Mouse (Mus musculus): Measurements from ENCODE around the gene Ccdc189. TPM values are rescaled to one million over a fixed set of nuclear protein-coding genes. Genes with fewer than 3 reads are reported as not detected.

The Ccdc189 gene
- polyA plus RNA-seq, 1 experiment from 2014 or later = 9.1 TPM

DNA sequence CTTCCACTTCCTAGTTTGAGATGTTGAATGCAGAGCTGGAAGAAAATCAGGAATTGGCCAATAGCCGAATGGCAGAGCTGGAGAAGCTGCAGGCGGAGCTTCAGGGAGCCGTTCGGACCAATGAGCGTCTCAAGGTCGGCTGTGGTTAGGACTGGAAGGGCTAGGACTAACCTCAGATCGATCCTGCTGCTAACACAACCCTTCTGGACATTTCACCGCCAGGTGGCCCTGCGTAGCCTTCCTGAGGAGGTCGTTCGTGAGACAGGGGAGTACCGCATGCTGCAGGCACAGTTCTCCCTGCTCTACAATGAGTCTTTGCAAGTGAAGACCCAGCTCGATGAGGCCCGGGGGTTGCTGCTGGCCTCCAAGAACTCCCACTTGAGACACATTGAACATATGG is 4.2 kb upstream of the Ccdc189 start:
- no peak overlapping the region for H3K4me2 ChIP-seq
- ATAC-seq (ENCODE audit: insufficient read depth) = no peak
- no peak for TF ChIP-seq CTCF (IDR thresholded peaks at IDR 0.05; ENCODE audit: low read depth)
- DNase-seq = no peak
- H3K4me3 ChIP-seq (ENCODE audit: low read depth, low read length) = no peak overlapping the region
- H3K9ac ChIP-seq = no peak overlapping the region
- H3K36me3 ChIP-seq (ENCODE audit: insufficient read depth) = peaks cover 81% of the 10 kb centered on the region
- H3K27ac ChIP-seq (ENCODE audit: low read depth) = no peak overlapping the region
- H3K4me1 ChIP-seq (ENCODE audit: insufficient read depth) = peaks cover 4% of the 10 kb centered on the region
- no peaks in the 10 kb centered on the region for H3K9me3 ChIP-seq (ENCODE audit: low read depth, low read length)
- 80% methylated on average over 14 of the region's 14 CpGs for WGBS
- H3K27me3 ChIP-seq (ENCODE audit: insufficient read depth, low read length) = no peaks in the 10 kb centered on the region

DNA sequence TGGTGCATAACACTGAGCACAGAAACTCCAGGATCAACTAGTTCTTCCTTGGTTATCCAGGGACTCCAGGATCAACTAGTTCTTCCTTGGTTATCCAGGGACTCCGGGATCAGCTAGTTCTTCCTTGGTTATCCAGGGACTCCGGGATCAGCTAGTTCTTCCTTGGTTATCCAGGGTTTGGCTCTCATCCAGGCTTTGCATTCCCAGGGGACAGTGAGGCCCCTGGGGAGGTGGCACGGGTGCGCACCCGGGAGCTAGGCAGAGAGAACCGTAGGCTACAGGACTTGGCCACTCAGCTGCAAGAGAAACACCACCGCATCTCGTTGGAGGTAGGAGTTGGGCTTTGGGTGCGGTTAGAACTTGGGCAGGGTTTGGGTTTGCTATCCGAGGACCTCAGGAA is 2.7 kb upstream of the Ccdc189 start:
- peaks cover 10% of the 10 kb centered on the region for H3K4me1 ChIP-seq (ENCODE audit: insufficient read depth)
- H3K4me2 ChIP-seq = no peak overlapping the region
- no peaks in the 10 kb centered on the region for H3K9me3 ChIP-seq (ENCODE audit: low read depth, low read length)
- ATAC-seq (ENCODE audit: insufficient read depth) = no peak
- DNase-seq = no peak
- 80% methylated on average over 10 of the region's 10 CpGs for WGBS
- no peak overlapping the region for H3K4me3 ChIP-seq (ENCODE audit: low read depth, low read length)
- H3K9ac ChIP-seq = no peak overlapping the region
- no peak overlapping the region for H3K27ac ChIP-seq (ENCODE audit: low read depth)
- peaks cover 67% of the 10 kb centered on the region for H3K36me3 ChIP-seq (ENCODE audit: insufficient read depth)
- TF ChIP-seq CTCF (IDR thresholded peaks at IDR 0.05; ENCODE audit: low read depth) = no peak
- no peaks in the 10 kb centered on the region for H3K27me3 ChIP-seq (ENCODE audit: insufficient read depth, low read length)

DNA sequence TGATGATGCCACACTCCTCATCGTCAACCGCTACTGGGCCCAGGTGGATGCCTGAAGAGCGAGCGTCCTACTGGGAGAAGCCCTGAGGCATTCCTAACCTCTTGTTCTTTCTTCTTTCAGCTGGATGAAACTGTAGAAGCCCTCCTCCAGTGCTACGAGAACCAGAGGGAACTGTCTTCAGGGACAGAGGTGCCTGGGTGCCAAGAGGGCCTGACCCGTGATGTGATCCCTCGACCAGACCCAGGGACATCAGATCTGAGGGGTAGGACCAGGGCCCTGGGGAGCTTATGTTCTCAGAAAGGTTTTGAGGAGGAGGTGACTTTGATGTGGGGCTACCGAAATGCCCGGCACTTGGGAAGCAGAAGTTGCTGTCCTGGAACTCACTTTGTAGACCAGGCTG is 1.2 kb upstream of the Ccdc189 start:
- peak overlapping the region; percentile 80 for H3K9ac ChIP-seq
- H3K4me1 ChIP-seq (ENCODE audit: insufficient read depth) = peaks cover 10% of the 10 kb centered on the region
- peak overlapping the region; percentile 96 for H3K4me2 ChIP-seq
- no peak overlapping the region for H3K27ac ChIP-seq (ENCODE audit: low read depth)
- no peaks in the 10 kb centered on the region for H3K27me3 ChIP-seq (ENCODE audit: insufficient read depth, low read length)
- DNase-seq (no peak), ATAC-seq (ENCODE audit: insufficient read depth) (no peak)
- H3K36me3 ChIP-seq (ENCODE audit: insufficient read depth) = peaks cover 61% of the 10 kb centered on the region
- no peak for TF ChIP-seq CTCF (IDR thresholded peaks at IDR 0.05; ENCODE audit: low read depth)
- WGBS = 90% methylated on average over 9 of the region's 9 CpGs
- H3K9me3 ChIP-seq (ENCODE audit: low read depth, low read length) = no peaks in the 10 kb centered on the region
- peak overlapping the region; percentile 84 for H3K4me3 ChIP-seq (ENCODE audit: low read depth, low read length)

DNA sequence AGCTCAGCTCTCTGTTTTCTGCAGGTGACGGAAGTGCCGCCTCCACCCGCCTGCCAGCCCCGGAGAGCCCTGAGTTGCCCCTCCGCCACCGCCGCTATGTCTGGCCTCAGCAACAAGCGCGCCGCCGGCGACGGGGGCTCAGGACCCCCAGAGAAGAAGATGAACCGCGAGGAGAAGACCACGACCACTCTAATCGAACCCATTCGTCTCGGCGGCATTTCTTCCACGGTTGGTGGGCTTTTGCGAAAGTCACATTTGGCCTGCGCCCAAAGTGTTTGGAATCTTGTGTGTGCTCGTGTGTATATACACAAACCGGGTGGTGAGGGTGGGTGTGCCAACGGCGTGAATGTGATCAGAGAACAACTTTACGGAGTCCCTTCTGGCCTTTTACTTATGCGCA is 506 bp upstream of the Ccdc189 start:
- ATAC-seq (ENCODE audit: insufficient read depth) (no peak), DNase-seq (no peak)
- 3% methylated on average over 29 of the region's 29 CpGs for WGBS
- H3K27ac ChIP-seq (ENCODE audit: low read depth) = peak overlapping the region; percentile 56; the same call in 1 of the 2 replicates
- H3K4me1 ChIP-seq (ENCODE audit: insufficient read depth) = peaks cover 10% of the 10 kb centered on the region
- peak overlapping the region; percentile 96 for H3K4me2 ChIP-seq
- H3K4me3 ChIP-seq (ENCODE audit: low read depth, low read length) = peak overlapping the region; percentile 84
- TF ChIP-seq CTCF (IDR thresholded peaks at IDR 0.05; ENCODE audit: low read depth) = no peak
- H3K9ac ChIP-seq = peak overlapping the region; percentile 80
- H3K36me3 ChIP-seq (ENCODE audit: insufficient read depth) = peaks cover 61% of the 10 kb centered on the region
- no peaks in the 10 kb centered on the region for H3K9me3 ChIP-seq (ENCODE audit: low read depth, low read length)
- no peaks in the 10 kb centered on the region for H3K27me3 ChIP-seq (ENCODE audit: insufficient read depth, low read length)

DNA sequence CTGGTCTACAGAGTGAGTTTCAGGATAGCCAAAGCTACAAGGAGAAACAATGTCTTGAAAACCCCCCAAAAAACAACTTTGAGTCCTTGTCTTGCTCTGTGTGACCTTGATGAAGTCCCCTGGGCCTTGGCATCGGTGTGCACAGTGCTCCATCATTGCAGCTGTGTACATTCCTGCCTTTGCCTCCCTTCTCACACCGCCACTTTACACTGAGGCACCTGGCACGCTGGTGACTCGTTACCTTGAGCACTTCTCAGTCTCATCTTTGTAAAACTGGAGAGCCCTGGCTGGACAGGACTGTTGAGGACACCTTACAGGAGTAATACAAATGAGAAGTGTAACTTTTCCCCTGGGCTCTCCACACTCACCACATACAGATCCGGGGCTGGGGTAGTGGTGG is 1.2 kb downstream of the Ccdc189 start:
- peak overlapping the region; percentile 58 for H3K9ac ChIP-seq

DNA sequence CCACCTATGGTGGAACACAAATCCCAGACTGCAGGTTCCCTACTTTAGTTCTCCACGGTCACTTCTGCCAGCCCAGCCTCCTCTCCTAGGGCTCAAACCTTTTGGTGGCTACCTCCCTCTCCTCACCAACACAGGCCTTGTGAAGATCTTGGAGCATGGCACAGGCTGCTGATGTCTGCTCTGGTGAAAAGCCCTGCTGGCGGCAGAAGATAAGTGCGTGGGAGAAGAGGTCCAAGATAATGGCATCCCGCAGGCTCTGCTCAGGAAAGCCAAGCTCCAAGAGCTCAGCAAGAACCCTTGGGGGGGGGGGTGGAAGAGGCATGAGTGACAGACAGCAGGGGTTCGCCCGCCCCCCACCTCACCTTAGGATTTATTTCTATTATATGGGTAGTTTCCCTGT is 2.2 kb downstream of the Ccdc189 start:
- Histone ChIP-seq H3K36me3 (ENCODE audit: insufficient read depth) (peaks cover 60% of the 10 kb centered on the region), H3K9ac (no peak overlapping the region), H3K4me1 (ENCODE audit: insufficient read depth) (peaks cover 10% of the 10 kb centered on the region), H3K27ac (ENCODE audit: low read depth) (no peak overlapping the region), H3K9me3 (ENCODE audit: low read depth, low read length) (no peaks in the 10 kb centered on the region), H3K27me3 (ENCODE audit: insufficient read depth, low read length) (no peaks in the 10 kb centered on the region), H3K4me2 (no peak overlapping the region), H3K4me3 (ENCODE audit: low read depth, low read length) (no peak overlapping the region)
- 90% methylated on average over 6 of the region's 6 CpGs for WGBS
- no peak for DNase-seq
- no peak for TF ChIP-seq CTCF (IDR thresholded peaks at IDR 0.05; ENCODE audit: low read depth)
- no peak for ATAC-seq (ENCODE audit: insufficient read depth)

More for the DNA sequence above, 1.2 kb downstream of the Ccdc189 start:
- peaks cover 61% of the 10 kb centered on the region for H3K36me3 ChIP-seq (ENCODE audit: insufficient read depth)
- peak overlapping the region; percentile 84 for H3K4me3 ChIP-seq (ENCODE audit: low read depth, low read length)
- no peak for DNase-seq
- no peaks in the 10 kb centered on the region for H3K9me3 ChIP-seq (ENCODE audit: low read depth, low read length)
- TF ChIP-seq CTCF (IDR thresholded peaks at IDR 0.05; ENCODE audit: low read depth) = no peak
- H3K27me3 ChIP-seq (ENCODE audit: insufficient read depth, low read length) = no peaks in the 10 kb centered on the region
- H3K27ac ChIP-seq (ENCODE audit: low read depth) = peak overlapping the region; percentile 77; the same call in 1 of the 2 replicates
- WGBS = 47% methylated on average over 5 of the region's 5 CpGs
- no peak for ATAC-seq (ENCODE audit: insufficient read depth)
- peak overlapping the region; percentile 96 for H3K4me2 ChIP-seq
- H3K4me1 ChIP-seq (ENCODE audit: insufficient read depth) = peaks cover 10% of the 10 kb centered on the region

DNA sequence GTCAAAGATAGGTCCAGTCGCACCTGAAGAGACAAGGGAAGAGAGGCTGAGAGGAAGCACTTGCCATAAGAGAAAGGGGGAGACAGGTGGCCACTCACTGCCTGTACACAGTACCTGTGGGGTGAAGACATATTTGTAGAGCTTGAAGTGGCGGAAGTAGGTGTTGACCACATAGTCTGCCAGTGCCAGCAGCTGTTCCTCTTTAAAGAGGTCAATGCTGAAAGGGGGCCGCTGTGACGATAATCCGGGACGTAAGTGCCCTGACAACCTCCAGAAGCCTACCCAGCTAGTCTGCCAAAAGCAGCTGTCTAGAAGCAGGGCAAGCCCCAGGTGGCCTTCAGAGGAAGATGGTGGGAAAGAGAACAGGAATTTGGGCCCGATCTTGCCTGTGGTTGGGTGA is 3.4 kb downstream of the Ccdc189 start:
- 78% methylated on average over 7 of the region's 7 CpGs for WGBS
- no peak for TF ChIP-seq CTCF (IDR thresholded peaks at IDR 0.05; ENCODE audit: low read depth)
- Histone ChIP-seq H3K4me2 (no peak overlapping the region), H3K36me3 (ENCODE audit: insufficient read depth) (peaks cover 59% of the 10 kb centered on the region), H3K27ac (ENCODE audit: low read depth) (no peak overlapping the region), H3K27me3 (ENCODE audit: insufficient read depth, low read length) (no peaks in the 10 kb centered on the region), H3K4me1 (ENCODE audit: insufficient read depth) (peaks cover 10% of the 10 kb centered on the region), H3K4me3 (ENCODE audit: low read depth, low read length) (no peak overlapping the region), H3K9ac (no peak overlapping the region), H3K9me3 (ENCODE audit: low read depth, low read length) (no peaks in the 10 kb centered on the region)
- no peak for DNase-seq
- ATAC-seq (ENCODE audit: insufficient read depth) = no peak

DNA sequence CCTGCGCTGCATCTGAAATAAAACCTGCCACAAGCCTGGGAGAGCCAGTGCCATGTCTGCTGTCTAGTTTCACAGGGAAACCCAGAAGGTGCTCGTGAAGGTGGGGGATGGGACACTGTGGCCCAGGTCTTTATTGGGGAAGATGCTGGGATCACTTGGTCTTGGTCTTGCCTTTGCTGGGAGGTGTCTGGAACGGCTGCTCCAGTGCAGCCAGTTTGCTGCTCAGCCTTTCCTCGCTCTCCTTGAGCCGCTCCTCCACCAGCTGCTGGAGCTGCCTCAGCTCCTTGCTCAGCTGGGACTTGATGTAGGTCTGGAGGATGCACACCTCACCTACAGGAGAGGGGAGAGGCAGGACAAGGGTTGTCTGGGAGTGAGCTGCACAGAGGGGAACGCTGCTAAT is 5.1 kb downstream of the Ccdc189 start:
- ATAC-seq (ENCODE audit: insufficient read depth) (no peak), DNase-seq (no peak)
- H3K27me3 ChIP-seq (ENCODE audit: insufficient read depth, low read length) = no peaks in the 10 kb centered on the region
- H3K36me3 ChIP-seq (ENCODE audit: insufficient read depth) = peaks cover 61% of the 10 kb centered on the region
- no peak overlapping the region for H3K4me2 ChIP-seq
- no peak overlapping the region for H3K27ac ChIP-seq (ENCODE audit: low read depth)
- no peaks in the 10 kb centered on the region for H3K9me3 ChIP-seq (ENCODE audit: low read depth, low read length)
- WGBS = 94% methylated on average over 6 of the region's 6 CpGs
- no peak for TF ChIP-seq CTCF (IDR thresholded peaks at IDR 0.05; ENCODE audit: low read depth)
- no peak overlapping the region for H3K4me3 ChIP-seq (ENCODE audit: low read depth, low read length)
- H3K4me1 ChIP-seq (ENCODE audit: insufficient read depth) = peaks cover 6% of the 10 kb centered on the region; the same call in 1 of the 2 replicates
- H3K9ac ChIP-seq = no peak overlapping the region
